Mouse (Mus musculus): ENCODE data around the gene Kcna10.

Kcna10 gene

GRCm38 (mm10) chr3:107201310-107202180, 18.7 kb downstream of the Kcna10 start:
- in situ Hi-C loops (cut with MboI; ENCODE audit: low sequenced_read_pairs), result no loop called here

- in situ Hi-C loops (cut with MboI; ENCODE audit: low sequenced_read_pairs), result no loop called here
Measured at GRCm38 (mm10) chr3:107204413-107204812, 21.6 kb downstream of the Kcna10 start.

- in situ Hi-C loops (cut with MboI; ENCODE audit: low sequenced_read_pairs), result no loop called here
Measured at GRCm38 (mm10) chr3:107205170-107205569, 22.3 kb downstream of the Kcna10 start.

GRCm38 (mm10) chr3:107205994-107206393, 23.1 kb downstream of the Kcna10 start:
- in situ Hi-C loops (cut with MboI; ENCODE audit: low sequenced_read_pairs), result no loop called here

GRCm38 (mm10) chr3:107206490-107207150, 23.8 kb downstream of the Kcna10 start:
- in situ Hi-C loops (cut with MboI; ENCODE audit: low sequenced_read_pairs), result no loop called here

- in situ Hi-C loops (cut with MboI; ENCODE audit: low sequenced_read_pairs), result no loop called here
Measured at GRCm38 (mm10) chr3:107207625-107208253, 24.9 kb downstream of the Kcna10 start.

- in situ Hi-C loops (cut with MboI; ENCODE audit: low sequenced_read_pairs), result no loop called here
Measured at GRCm38 (mm10) chr3:107214606-107215005, 31.8 kb downstream of the Kcna10 start.

GRCm38 (mm10) chr3:107216400-107217100, 33.7 kb downstream of the Kcna10 start:
- in situ Hi-C loops (cut with MboI; ENCODE audit: low sequenced_read_pairs), result no loop called here

GRCm38 (mm10) chr3:107217101-107217480, 34.2 kb downstream of the Kcna10 start:
- in situ Hi-C loops (cut with MboI; ENCODE audit: low sequenced_read_pairs), result no loop called here

GRCm38 (mm10) chr3:107218572-107218971, 35.7 kb downstream of the Kcna10 start:
- in situ Hi-C loops (cut with MboI; ENCODE audit: low sequenced_read_pairs), result no loop called here

- in situ Hi-C loops (cut with MboI; ENCODE audit: low sequenced_read_pairs), result no loop called here
Measured at GRCm38 (mm10) chr3:107221608-107222007, 38.8 kb downstream of the Kcna10 start, which contains the start of gene Cym. Gene Cym (minus strand): TSS chr3:107221732.

GRCm38 (mm10) chr3:107223230-107223629, 40.4 kb downstream of the Kcna10 start:
- in situ Hi-C loops (cut with MboI; ENCODE audit: low sequenced_read_pairs), result no loop called here

GRCm38 (mm10) chr3:107225820-107226219, 43.0 kb downstream of the Kcna10 start:
- in situ Hi-C loops (cut with MboI; ENCODE audit: low sequenced_read_pairs), result no loop called here

GRCm38 (mm10) chr3:107229221-107229620, 46.4 kb downstream of the Kcna10 start:
- in situ Hi-C loops (cut with MboI; ENCODE audit: low sequenced_read_pairs), result no loop called here

GRCm38 (mm10) chr3:107229822-107230221, 47.0 kb downstream of the Kcna10 start:
- in situ Hi-C loops (cut with MboI; ENCODE audit: low sequenced_read_pairs), result loop anchor here (5.0 kb wide), 1 partner anchor 232 kb away; no protein-coding TSS in a partner anchor

- in situ Hi-C loops (cut with MboI; ENCODE audit: low sequenced_read_pairs), result loop anchor here (5.0 kb wide), 1 partner anchor 232 kb away; no protein-coding TSS in a partner anchor
Measured at GRCm38 (mm10) chr3:107230527-107230926, 47.7 kb downstream of the Kcna10 start, which contains the start of gene A630076J17Rik. Gene A630076J17Rik (plus strand): TSS chr3:107230614.

GRCm38 (mm10) chr3:107231202-107231601, 48.3 kb downstream of the Kcna10 start:
- in situ Hi-C loops (cut with MboI; ENCODE audit: low sequenced_read_pairs), result loop anchor here (5.0 kb wide), 1 partner anchor 231 kb away; no protein-coding TSS in a partner anchor

- in situ Hi-C loops (cut with MboI; ENCODE audit: low sequenced_read_pairs), result loop anchor here (5.0 kb wide), 1 partner anchor 229 kb away; no protein-coding TSS in a partner anchor
Measured at GRCm38 (mm10) chr3:107233351-107233813, 50.5 kb downstream of the Kcna10 start.

GRCm38 (mm10) chr3:107233945-107234344, 51.1 kb downstream of the Kcna10 start:
- in situ Hi-C loops (cut with MboI; ENCODE audit: low sequenced_read_pairs), result loop anchor here (5.0 kb wide), 1 partner anchor 228 kb away; no protein-coding TSS in a partner anchor

- in situ Hi-C loops (cut with MboI; ENCODE audit: low sequenced_read_pairs), result no loop called here
Measured at GRCm38 (mm10) chr3:107238051-107238450, 55.2 kb downstream of the Kcna10 start.

Data from CH12F3 (cell line).